Mouse (Mus musculus) retina, postnatal 7 days (tissue): Measurements from ENCODE around the gene Hoxc5.

Source experiments
- DNase-seq: peaks from one replicate; pipeline ENCODE4 v3.0.0-alpha.2; 2012; ENCODE audit warnings: low read depth, low spot score

Hoxc5 gene

DNA sequence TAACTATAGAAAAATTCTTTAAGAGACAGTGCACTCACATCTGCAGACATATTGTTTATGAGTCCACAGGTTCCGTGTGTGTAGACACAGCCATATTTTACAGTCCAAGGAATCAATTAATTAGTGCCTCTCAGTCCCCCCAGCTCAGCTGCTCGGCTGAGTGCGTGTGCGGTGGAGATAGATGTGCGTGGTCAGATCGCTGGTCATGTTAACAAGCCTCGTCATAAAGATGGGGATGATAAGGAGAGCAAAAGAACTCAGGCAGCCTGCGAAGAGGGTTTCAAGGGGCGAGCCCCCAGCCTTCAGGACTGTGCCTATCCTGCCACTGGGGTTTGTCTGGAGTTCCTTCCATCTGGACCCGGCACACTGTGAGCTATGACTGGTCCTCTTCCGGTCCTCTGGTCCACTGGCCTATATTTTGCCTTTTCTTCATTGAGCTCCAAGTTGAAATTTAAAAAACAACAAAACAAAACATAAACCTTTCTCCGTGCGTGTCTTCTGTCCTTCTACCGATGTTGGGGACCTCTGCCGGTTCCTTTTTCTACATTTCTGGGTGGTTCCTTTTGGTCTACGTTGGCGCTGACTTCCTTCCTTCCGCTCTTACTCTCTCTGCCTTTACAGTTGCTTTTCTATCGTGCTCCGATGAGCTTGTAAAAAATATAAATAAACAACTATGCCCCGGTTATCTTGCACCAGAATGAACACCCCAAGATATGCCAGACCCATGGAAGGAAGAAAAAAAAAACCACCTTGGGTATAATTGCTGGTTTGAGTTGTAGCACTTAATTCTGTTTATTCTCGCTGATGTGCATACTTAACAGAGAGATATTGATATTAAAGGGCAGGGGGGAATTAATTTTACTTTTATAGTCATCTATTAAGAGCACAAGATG is 21.8 kb upstream of the Hoxc5 start:
- DNase-seq, result no peak

DNA sequence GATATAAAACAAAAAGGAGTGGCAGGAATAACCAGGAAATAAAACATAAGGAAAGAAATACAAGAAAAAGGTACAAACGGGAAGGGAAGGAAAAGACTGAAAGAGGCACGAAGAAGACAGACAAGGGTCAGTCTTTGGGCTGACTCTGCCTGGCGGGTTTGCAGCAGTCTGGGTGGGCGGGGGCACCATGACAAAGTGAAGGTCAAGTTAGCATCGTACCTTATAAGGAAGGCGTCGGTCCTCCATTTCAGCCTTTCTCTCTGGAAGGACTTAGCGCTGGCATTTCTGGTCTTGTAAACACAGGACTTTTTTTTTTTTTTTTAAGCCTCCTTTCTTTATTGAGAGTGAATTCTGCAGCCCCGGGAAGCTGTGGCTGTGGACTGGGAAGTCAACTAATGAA is 20.0 kb upstream of the Hoxc5 start:
- no peak for DNase-seq

DNA sequence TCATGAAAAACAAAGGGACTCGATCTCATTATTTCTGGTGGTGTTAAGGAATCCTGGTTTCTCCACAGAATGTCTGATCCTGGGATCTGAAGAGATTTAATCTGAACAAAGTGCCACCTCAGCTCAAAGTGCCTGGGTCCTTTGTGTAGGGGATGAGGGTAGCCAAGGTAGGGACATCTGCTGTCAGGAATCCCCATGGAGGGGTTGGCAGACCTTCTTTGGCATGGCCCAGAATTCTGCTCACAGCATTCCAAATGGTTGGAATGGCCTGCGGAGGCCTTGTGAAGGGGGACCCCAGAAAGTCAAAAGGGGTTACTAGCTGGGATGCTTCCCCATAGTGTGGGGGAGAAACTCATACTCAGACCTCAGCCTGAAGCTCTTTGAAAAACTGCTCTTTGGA is 18.4 kb upstream of the Hoxc5 start:
- no peak for DNase-seq

GRCm38 (mm10) chr15:102949696-102950095 is 17.5 kb upstream of the Hoxc5 start:
- DNase-seq, result no peak

DNA sequence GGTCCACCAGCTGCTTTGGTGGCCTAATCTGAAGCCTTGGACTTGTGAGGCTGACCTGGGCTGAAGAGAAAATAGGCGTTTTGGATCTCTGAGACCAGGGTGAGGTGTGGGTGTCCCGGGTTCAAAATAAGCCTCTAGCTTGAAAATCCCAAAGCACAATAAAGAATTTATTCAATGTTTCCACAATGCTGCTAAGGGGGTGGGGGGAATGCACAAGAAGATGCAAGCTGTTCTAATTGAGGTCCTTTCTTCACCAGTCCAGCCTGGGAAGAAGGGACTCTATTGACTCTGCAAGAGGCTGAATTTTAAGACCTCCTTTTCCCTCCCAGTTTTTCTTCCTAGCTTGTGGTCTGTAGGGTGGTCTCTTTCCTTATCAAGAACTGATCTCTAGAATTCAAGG is 16.4 kb upstream of the Hoxc5 start:
- no peak for DNase-seq

DNA sequence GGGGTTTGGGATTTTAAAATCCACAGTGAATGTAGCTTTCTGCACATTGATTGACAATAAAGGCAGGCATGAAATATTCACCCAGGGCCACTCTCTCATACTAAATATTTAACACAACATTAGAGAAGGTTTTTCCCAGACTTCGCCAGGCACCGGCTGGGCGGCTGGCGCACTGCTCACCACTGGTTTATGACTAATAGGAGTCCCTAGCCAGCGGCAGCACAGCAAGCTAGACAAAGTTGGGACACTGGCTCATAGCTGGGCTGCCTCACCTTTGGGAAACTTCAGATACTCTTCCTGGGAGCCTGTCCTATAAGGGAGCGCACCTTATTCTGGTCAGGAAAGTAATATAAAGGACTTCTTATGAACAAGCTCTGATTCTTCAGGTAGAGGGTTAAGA is 13.7 kb upstream of the Hoxc5 start:
- DNase-seq, result no peak

- no peak for DNase-seq
These were observed 12.8 kb upstream of the Hoxc5 start, which contains the start of gene Hoxc11 for GRCm38 (mm10) chr15:102954192-102955006. TSS of gene Hoxc11 (plus strand) at chr15:102954427.

DNA sequence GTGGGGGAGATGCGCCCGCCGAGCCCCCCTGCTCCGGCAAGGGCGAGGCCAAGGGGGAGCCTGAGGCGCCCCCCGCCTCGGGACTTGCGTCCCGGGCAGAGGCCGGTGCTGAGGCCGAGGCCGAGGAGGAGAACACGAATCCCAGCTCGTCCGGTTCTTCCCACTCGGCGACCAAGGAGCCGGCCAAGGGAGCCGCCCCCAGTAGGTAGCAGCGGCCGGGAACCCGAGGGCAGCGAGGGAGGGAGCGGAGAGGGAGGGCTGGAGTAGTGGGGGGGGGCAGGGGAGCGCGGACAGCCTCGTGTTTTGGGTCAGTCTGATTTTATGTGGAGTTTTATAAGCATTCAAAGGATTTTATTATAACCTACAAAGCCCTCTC is 12.2 kb upstream of the Hoxc5 start:
- no peak for DNase-seq

GRCm38 (mm10) chr15:102955833-102956640 is 11.2 kb upstream of the Hoxc5 start:
- no peak for DNase-seq

DNA sequence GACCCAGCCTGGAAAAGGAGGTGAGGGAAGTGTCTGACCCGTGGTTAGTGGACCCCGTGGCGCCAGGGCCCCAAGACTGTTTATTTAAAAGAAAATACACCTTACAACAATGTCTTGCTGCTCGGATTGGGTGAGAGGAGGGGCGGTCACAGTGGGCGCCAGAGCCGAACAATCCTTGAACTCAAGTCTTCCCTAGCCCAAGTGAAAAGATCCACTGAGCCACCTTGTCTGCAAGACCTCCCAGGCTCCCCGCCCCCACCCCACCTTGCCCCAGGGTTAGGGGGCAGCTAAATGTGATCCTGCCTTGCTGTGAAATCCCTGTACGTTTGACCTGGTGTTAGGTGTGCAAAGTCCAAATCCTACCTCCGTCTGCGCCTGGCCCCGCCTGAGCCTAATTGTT is 10.3 kb upstream of the Hoxc5 start:
- no peak for DNase-seq

- no peak for DNase-seq
These were observed 7.5 kb upstream of the Hoxc5 start for GRCm38 (mm10) chr15:102959663-102960191.

GRCm38 (mm10) chr15:102961728-102962127 is 5.5 kb upstream of the Hoxc5 start:
- DNase-seq, result no peak

DNA sequence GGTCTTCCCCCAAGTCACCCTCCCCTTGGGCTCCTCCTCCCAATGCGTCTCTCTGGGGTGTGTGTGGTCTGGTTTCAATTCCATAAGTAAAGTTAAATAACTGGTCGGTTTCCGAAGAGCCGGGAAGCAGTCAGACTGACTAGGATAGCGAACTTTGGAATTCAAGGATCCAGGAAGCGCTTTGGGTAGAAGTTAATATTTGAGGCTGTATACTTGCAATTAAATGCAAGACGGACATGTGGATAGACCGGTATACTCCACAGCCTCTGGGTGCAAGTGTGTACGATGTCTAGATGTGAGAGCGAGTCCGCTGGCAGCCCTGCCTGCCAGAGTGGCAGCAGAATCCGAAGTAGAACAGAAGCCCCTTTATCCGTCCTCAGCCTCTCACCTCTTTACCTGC is 4.8 kb upstream of the Hoxc5 start:
- DNase-seq, result no peak

DNA sequence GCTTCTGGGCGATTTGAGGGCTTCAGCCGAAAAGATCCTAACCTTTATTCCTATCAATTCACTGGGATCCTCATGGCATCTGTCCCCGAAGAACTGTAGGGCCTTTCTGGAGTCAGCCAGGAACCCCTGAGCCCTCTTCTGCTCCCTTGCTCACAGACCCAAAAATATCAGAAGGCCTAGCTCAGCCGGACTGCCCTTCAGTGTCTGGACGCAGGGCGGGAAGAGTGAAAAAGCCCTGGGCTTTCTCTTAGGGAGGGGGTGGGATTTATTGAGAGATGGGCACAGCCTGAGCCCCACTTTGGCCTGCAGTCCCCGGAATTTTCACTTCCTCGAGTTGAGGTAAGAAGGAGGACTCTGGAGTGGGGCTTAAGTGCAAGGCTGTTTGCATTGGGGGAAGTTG is 4.0 kb upstream of the Hoxc5 start:
- DNase-seq, result no peak

DNA sequence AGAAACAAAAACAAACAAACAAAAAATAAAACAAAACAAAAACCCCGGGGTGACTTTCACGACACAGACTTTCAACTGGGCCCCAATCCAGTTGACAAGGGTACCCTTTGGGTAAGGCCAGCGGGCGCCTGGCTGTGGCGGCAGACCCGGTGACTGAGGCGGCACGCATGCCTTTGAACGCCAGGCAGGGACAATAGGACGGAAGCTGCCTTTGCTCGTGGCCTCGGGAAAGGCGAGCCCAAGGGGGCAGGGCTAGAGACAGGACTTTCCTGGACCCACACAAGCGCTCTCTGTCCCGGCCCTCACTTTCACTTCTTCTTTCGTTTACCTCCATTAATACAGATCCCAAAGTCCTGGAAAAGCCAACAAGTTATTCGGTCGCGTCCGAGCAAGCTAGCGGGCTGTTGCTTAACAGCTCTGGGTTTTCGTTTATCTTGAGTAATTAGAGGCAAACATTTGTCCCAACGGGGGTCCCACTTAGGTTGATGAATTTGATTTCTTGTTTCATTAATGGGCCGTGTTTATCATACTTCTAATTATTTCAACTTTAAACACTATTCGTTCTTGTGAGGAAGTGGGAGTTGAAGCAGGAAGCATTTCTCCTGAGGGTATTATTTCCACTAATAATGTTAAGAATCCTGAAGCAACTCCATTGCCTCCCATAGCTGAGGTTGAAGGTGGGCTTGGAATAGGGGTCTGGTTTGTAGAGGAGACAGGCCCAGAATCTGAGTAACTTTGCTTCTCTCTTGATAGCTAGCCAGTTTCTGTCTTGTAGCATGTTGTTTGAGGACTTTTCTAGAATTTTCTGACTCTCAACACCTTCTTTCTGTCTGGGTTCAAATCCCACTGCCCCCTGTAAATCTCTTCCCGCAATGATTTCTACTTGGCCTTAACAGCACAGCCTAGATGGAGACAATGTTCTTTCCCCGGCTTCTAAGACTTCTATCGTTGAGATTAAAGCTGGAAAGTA is 3.3 kb upstream of the Hoxc5 start:
- DNase-seq, result no peak

- DNase-seq, result no peak
These were observed 2.0 kb upstream of the Hoxc5 start for GRCm38 (mm10) chr15:102965003-102965891.

GRCm38 (mm10) chr15:102965892-102966775 is 1.1 kb upstream of the Hoxc5 start:
- peak; percentile 59 for DNase-seq

- DNase-seq, result no peak
These were observed 399 bp upstream of the Hoxc5 start, which contains the start of gene Hoxc10 for GRCm38 (mm10) chr15:102966776-102967311. TSS of gene Hoxc10 (plus strand) at chr15:102966796.
